Mouse (Mus musculus) neural tube, embryonic 15.5 days (tissue): Measurements from ENCODE around the gene Dgkd. TPM values are rescaled to one million over a fixed set of nuclear protein-coding genes. Genes with fewer than 3 reads are reported as not detected.

ENCODE experiments used
- ATAC-seq: fragments of 200-750 bp; cut with Nextera tagmentation; 2 replicates; pipeline ENCODE4 v1.8.0; 2017; ENCODE audit warnings: mild to moderate bottlenecking, moderate TSS enrichment, moderate library complexity; ENCODE audit not compliant: low FRiP score
- H3K27ac ChIP-seq: fragments of 300-500 bp; sonication (generic); replicated peaks from 2 replicates; pipeline ENCODE4 v1.5.1; 2015; ENCODE audit warnings: mild to moderate bottlenecking, inconsistent platforms
- H3K27me3 ChIP-seq: fragments of 300-500 bp; sonication (generic); replicated peaks from 2 replicates; pipeline ENCODE4 v1.6.1; 2015; ENCODE audit warnings: inconsistent platforms
- H3K36me3 ChIP-seq: fragments of 300-500 bp; sonication (generic); 2 replicates; pipeline ENCODE4 v1.6.1; 2015; ENCODE audit warnings: inconsistent platforms
- H3K4me1 ChIP-seq: fragments of 300-500 bp; sonication (generic); 2 replicates; pipeline ENCODE4 v1.6.1; 2015; ENCODE audit warnings: inconsistent platforms
- H3K4me2 ChIP-seq: fragments of 300-500 bp; sonication (generic); 2 replicates; pipeline ENCODE4 v1.6.1; 2015; ENCODE audit warnings: inconsistent platforms, mild to moderate bottlenecking, moderate library complexity
- H3K4me3 ChIP-seq: fragments of 300-500 bp; sonication (generic); replicated peaks from 2 replicates; pipeline ENCODE4 v1.5.1; 2015; ENCODE audit warnings: mild to moderate bottlenecking, inconsistent platforms
- H3K9ac ChIP-seq: fragments of 300-500 bp; sonication (generic); replicated peaks from 2 replicates; pipeline ENCODE4 v1.6.1; 2015; ENCODE audit warnings: mild to moderate bottlenecking, inconsistent platforms
- H3K9me3 ChIP-seq: fragments of 300-500 bp; sonication (generic); replicated peaks from 2 replicates; pipeline ENCODE4 v1.6.1; 2016; ENCODE audit warnings: inconsistent platforms
- WGBS: fragments of 180-500 bp; shearing (Covaris S2); methylation state at CpG from one replicate; pipeline ENCODE4 v1.1.7; 2015; ENCODE audit warnings: mixed read lengths; 5-methylcytosine and 5-hydroxymethylcytosine counted together
- polyA plus RNA-seq: library from polyadenylated mRNA; unstranded; fragments of >200 nt; fragmentation: Nextera tagmentation; extraction: Ambion mirVana; gene quantifications from 2 replicates; pipeline ENCODE4 v1.2.1, GENCODE M21; 2015

Gene Dgkd
- polyA plus RNA-seq, 1 experiment from 2014 or later = 45.4 TPM

DNA sequence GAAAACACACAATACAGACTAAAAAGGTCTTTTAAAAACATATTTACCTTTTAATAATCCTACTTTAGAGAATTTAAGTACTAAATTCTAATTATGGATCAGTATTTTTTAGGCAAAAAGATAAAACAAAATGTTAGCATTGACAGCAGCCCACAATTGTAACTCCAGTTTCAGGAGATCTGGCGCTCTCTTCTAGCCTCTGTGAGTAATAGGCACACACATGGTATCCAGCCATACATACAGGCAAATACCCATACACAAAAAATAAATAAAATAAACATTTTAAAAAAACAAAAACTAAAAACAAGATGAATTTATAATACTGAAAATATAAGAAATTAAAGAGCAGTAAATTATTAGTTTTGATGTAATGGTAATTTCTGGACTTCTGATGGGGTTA is 105.8 kb downstream of the Dgkd start:
- Histone ChIP-seq H3K27me3 (no peaks in the 10 kb centered on the region), H3K4me1 (no peaks in the 10 kb centered on the region), H3K9me3 (no peaks in the 10 kb centered on the region), H3K4me3 (no peak overlapping the region), H3K36me3 (peaks cover 55% of the 10 kb centered on the region), H3K4me2 (no peak overlapping the region), H3K9ac (no peak overlapping the region), H3K27ac (no peak overlapping the region)
- no peak for ATAC-seq
- WGBS = 95% methylated on average over 1 of the region's 1 CpGs

DNA sequence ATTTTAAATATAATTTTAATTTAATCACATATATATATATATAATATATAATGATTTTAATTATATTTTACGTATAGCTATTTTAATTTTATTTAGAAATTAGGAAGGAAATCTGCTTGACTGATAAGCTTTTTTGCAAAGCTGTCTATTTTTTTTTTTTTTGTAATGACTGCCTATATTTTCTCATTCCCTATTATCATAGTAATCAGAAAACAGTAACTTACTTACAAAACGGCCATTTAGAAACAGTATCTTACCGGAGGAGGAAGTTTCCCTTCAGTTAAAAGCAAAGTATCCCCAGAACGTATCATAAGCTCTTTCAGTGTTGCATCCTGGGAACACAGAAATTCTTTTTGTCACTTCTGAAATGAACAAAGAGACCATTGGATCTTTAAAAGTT is 106.4 kb downstream of the Dgkd start:
- WGBS = 81% methylated on average over 4 of the region's 4 CpGs
- H3K36me3 ChIP-seq = peaks cover 55% of the 10 kb centered on the region
- no peaks in the 10 kb centered on the region for H3K9me3 ChIP-seq

DNA sequence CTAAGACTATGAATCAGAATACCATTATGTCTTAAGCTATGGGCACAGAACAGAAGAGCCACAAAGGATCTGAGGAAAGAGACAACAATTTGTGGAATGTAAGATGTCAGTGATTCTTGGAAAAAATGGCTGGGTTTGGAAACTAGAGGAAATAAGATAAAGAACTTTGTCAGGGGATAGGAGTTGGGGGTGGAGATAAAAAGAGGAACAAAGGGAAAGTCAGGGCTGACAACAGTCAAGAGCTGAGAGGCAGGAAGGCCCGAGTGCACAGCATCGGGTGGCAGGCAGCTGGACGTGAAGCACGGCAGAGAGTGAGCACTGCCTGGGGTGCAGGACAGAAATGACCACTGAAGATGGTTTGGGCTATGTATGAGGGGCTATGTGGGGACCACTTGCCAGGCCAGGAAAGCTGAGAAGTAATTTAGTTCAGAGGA is 106.9 kb downstream of the Dgkd start:
- no peak overlapping the region for H3K27ac ChIP-seq
- ATAC-seq = no peak
- H3K9ac ChIP-seq = no peak overlapping the region
- H3K4me2 ChIP-seq = no peak overlapping the region
- peaks cover 54% of the 10 kb centered on the region for H3K36me3 ChIP-seq
- no peaks in the 10 kb centered on the region for H3K4me1 ChIP-seq
- no peaks in the 10 kb centered on the region for H3K27me3 ChIP-seq
- no peak overlapping the region for H3K4me3 ChIP-seq
- 49% methylated on average over 4 of the region's 4 CpGs for WGBS
- H3K9me3 ChIP-seq = no peaks in the 10 kb centered on the region

More for the DNA sequence above, 106.4 kb downstream of the Dgkd start:
- ATAC-seq = no peak
- no peak overlapping the region for H3K9ac ChIP-seq
- H3K27ac ChIP-seq = no peak overlapping the region
- H3K4me2 ChIP-seq = no peak overlapping the region
- H3K27me3 ChIP-seq = no peaks in the 10 kb centered on the region
- H3K4me3 ChIP-seq = no peak overlapping the region
- no peaks in the 10 kb centered on the region for H3K4me1 ChIP-seq

DNA sequence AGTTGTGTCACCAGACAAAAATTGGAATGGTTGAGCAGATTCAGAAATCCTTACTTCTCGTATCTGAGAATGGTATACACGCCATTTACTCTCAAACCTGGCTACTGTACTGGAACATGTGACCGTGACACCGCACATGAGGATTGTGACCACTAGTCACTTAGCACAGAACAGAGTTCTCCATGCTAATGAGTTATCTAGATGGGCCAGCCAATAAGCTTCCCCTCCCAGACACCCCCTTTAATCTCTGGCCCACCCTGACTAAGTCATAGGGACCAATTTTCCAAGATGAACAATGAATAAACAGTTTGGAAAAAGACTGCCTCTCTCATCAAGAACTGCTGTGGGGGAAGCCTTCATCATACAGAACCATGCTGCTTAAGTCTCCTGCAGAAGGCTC is 107.7 kb downstream of the Dgkd start:
- no peak for ATAC-seq
- no peaks in the 10 kb centered on the region for H3K27me3 ChIP-seq
- no peak overlapping the region for H3K4me3 ChIP-seq
- no peaks in the 10 kb centered on the region for H3K4me1 ChIP-seq
- H3K27ac ChIP-seq = no peak overlapping the region
- no peak overlapping the region for H3K4me2 ChIP-seq
- H3K36me3 ChIP-seq = peaks cover 47% of the 10 kb centered on the region
- no peaks in the 10 kb centered on the region for H3K9me3 ChIP-seq
- WGBS = 95% methylated on average over 4 of the region's 4 CpGs
- H3K9ac ChIP-seq = no peak overlapping the region

DNA sequence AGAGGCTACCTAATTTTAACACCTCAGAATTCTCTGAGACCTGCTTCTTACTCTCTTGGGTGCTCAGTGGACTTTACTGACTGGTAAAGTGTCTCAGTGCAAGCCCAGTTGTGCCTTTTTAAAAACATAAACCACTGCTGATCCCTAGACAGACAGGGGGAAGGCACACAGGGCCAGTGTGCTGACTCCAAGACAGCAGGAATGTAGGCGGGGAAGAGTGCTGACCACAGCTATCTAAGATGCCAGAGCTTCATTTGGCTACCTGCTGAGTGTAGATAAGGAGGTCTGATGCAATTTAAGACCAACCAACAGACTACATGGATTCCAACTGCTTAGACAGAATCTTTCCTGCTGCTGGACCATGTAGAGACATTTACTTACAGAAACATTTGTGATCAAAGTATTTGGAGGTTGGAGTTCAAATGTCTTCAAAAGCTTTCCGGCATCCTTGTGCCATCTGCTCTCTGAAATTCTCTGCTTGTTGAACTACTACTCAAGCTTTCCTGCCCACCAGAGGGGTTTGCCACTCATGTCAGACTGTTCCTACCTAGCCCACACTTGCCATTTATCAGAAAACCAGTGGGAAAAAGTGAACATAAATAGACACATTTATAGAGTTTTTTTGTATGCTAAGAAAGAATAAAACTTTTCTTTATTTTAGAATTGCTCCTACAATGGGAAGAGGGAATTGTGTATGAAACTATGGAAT is 108.5 kb downstream of the Dgkd start:
- ATAC-seq = no peak
- H3K9ac ChIP-seq = no peak overlapping the region
- no peak overlapping the region for H3K27ac ChIP-seq
- H3K27me3 ChIP-seq = no peaks in the 10 kb centered on the region
- 88% methylated on average over 2 of the region's 2 CpGs for WGBS
- no peak overlapping the region for H3K4me3 ChIP-seq
- H3K4me1 ChIP-seq = no peaks in the 10 kb centered on the region
- peaks cover 44% of the 10 kb centered on the region for H3K36me3 ChIP-seq
- no peaks in the 10 kb centered on the region for H3K9me3 ChIP-seq
- H3K4me2 ChIP-seq = no peak overlapping the region

DNA sequence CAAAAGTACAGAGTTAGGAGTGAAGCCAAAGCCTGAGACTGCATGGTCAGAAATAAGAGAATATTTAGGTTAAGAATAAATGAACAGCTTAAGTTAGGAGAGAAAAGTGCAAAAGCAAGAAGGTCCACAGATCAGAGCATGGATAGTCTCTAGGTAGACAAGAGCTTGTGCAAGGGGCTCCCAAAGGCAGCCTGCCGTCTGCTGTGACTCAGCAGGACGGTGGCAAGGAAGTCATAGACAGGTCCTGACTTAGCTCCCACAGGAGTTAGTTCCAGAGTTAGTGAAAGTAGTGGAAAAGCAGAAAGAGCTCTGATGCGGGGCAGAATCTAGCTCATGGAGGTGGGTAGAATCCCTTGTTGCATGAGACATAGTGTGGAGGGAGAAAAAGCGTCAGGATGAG is 117.3 kb downstream of the Dgkd start:
- Histone ChIP-seq H3K4me3 (no peak overlapping the region), H3K4me1 (no peaks in the 10 kb centered on the region), H3K27ac (no peak overlapping the region), H3K4me2 (no peak overlapping the region), H3K27me3 (no peaks in the 10 kb centered on the region), H3K9ac (no peak overlapping the region), H3K9me3 (no peaks in the 10 kb centered on the region), H3K36me3 (peaks cover 58% of the 10 kb centered on the region)
- no peak for ATAC-seq
- WGBS = 94% methylated on average over 4 of the region's 4 CpGs

DNA sequence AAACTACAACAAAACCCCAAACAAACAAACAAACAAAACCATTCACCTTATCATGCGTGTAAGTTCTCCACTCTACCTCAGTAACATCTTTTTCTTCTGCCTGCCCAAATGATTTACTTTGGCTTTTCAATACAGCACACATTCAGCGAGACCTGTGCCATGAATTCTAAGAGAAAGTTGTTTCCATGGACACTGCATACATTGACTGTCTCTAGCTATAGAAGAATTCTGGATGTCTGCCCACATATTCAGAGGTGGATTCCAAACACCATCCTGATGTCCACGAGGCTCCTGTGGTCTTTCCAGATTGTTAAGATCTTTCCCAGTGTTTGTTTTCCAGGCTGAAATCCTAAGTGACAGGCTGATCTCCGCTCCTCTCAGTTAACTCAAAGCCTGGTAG is 129.2 kb downstream of the Dgkd start:
- Histone ChIP-seq H3K9ac (no peak overlapping the region), H3K36me3 (peaks cover 72% of the 10 kb centered on the region), H3K27ac (no peak overlapping the region), H3K4me3 (no peak overlapping the region), H3K27me3 (no peaks in the 10 kb centered on the region), H3K9me3 (no peaks in the 10 kb centered on the region), H3K4me1 (no peaks in the 10 kb centered on the region), H3K4me2 (no peak overlapping the region)
- no peak for ATAC-seq
- WGBS = 45% methylated on average over 4 of the region's 4 CpGs

DNA sequence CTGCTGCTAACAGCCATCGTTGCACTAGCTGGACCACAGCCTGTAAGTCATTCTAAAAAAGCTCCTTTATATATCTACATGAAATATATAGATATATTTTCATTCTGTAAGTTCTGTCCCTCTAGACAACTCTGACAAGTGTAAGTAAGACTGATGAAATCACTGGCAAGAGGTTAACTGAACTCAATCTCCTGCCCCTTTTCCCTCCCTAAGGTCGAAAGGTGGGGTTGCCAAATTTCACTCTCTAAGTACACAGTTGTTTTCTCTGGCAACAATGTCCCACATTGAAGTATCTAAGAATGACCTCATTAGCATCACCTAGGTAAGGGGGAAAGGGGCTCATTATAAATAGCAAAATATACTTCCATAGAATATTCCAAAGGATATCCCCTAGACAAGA is 139.6 kb downstream of the Dgkd start:
- Histone ChIP-seq H3K9ac (no peak overlapping the region), H3K27ac (no peak overlapping the region), H3K9me3 (no peaks in the 10 kb centered on the region), H3K4me2 (no peak overlapping the region), H3K27me3 (no peaks in the 10 kb centered on the region), H3K36me3 (peaks cover 75% of the 10 kb centered on the region), H3K4me1 (no peaks in the 10 kb centered on the region), H3K4me3 (no peak overlapping the region)
- WGBS = 97% methylated on average over 2 of the region's 2 CpGs
- no peak for ATAC-seq

Other genes with a start within 250 kb of the Dgkd start
- 3.2 and 7.6 TPM in 2 replicates for gene Inpp5d, start 233.0 kb upstream of the Dgkd start, polyA plus RNA-seq
- 65.4 and 74.5 TPM in 2 replicates for gene Atg16l1, start 97.4 kb upstream of the Dgkd start, polyA plus RNA-seq
- 2.1 and 2.7 TPM in 2 replicates for gene Sag, start 49.6 kb upstream of the Dgkd start, polyA plus RNA-seq
- gene Usp40, start 155.3 kb downstream of the Dgkd start, polyA plus RNA-seq = 20.4 and 22.5 TPM in 2 replicates
- gene Ugt1a10, start 202.1 kb downstream of the Dgkd start, polyA plus RNA-seq = not detected in 2 replicates
- gene Ugt1a9, start 217.5 kb downstream of the Dgkd start, polyA plus RNA-seq = 0.12 TPM in 1 of 2 replicates, not detected in the other
- gene Ugt1a8, start 234.5 kb downstream of the Dgkd start, polyA plus RNA-seq = not detected in 2 replicates
- 1.5 and 3.7 TPM in 2 replicates for gene Ugt1a7c, start 241.8 kb downstream of the Dgkd start, polyA plus RNA-seq
- gene Ugt1a6b, start 250.0 kb downstream of the Dgkd start, polyA plus RNA-seq = 0.10 TPM in 1 of 2 replicates, not detected in the other